Mouse (Mus musculus): ENCODE results near the gene Fbxo4. TPM values are rescaled to one million over a fixed set of nuclear protein-coding genes. Genes with fewer than 3 reads are reported as not detected.

Fbxo4 gene
- polyA plus RNA-seq, 1 experiment from 2014 or later, result 6.5 TPM

DNA sequence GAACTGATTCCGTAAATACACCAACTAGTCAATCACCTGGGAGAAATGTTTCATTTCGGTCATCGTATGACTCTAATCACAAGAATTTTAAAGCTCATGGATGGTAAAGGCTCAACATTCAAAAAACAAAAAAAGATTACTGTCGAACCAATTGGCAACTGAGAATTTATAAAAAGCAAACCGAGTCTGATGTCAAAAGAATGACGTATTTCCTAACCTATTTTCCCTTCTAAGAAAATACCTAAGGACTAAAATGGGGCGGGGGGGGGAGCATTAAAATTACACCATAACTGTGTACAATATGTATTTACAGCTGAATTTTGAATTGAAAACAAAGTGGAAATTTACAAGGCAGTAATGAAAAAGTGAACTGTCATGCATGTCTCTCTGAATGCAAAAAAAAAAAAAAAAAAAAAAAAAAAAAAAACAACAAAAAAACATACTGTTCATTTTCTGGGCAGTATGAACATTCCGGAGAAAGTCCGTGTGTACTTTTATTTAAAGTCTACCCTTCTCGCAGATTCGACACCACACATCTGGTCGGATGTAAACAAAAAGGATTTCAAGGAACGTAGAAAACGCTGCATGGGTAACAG, 15.6 kb upstream of the Fbxo4 start:
- DNase-seq (ENCODE audit: low spot score) (no peak), ATAC-seq (replicated peaks; ENCODE audit: low FRiP score) (no peak)
- peak overlapping the region; percentile 43 for H3K4me2 ChIP-seq (ENCODE audit: low read depth, low read length, severe bottlenecking)
- peak overlapping the region; percentile 77 for H3K9ac ChIP-seq (ENCODE audit: low read length)
- WGBS, result 27% methylated on average over 14 of the region's 14 CpGs
- H3K27me3 ChIP-seq (ENCODE audit: control insufficient read depth, insufficient read depth, low read length), result no peaks in the 10 kb centered on the region
- no peaks in the 10 kb centered on the region for H3K9me3 ChIP-seq (ENCODE audit: control insufficient read depth, low read length)
- no peaks in the 10 kb centered on the region for H3K4me1 ChIP-seq (replicated peaks; ENCODE audit: control insufficient read depth, insufficient read depth, low read length)
- H3K27ac ChIP-seq (ENCODE audit: low read depth, low read length), result peak overlapping the region; percentile 80
- H3K36me3 ChIP-seq (ENCODE audit: control insufficient read depth, insufficient read depth, low read length), result no peaks in the 10 kb centered on the region; the same call in 1 of the 2 replicates
- peak overlapping the region; percentile 72 for H3K4me3 ChIP-seq (ENCODE audit: low read depth, low read length)

DNA sequence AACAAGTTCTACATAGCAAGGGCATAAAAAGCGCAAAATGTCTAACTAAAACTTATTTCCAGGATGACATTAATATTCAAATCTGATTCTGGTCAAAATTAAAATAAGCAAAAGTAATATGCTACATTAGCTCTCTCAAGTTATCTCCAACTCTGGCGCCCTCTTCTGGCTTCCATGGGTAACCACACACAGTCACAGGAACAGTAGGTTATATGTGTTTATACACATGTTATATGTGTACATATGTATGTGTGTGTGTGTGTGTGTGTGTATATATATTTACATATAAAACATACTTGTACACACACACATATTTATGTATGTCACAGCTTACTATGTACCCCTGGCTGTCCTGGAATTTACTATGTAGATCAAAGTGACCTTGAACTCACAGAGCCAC, 8.6 kb upstream of the Fbxo4 start:
- Histone ChIP-seq H3K4me1 (replicated peaks; ENCODE audit: control insufficient read depth, insufficient read depth, low read length) (no peaks in the 10 kb centered on the region), H3K27me3 (ENCODE audit: control insufficient read depth, insufficient read depth, low read length) (no peaks in the 10 kb centered on the region), H3K9me3 (ENCODE audit: control insufficient read depth, low read length) (no peaks in the 10 kb centered on the region), H3K4me2 (ENCODE audit: low read depth, low read length, severe bottlenecking) (no peak overlapping the region), H3K27ac (ENCODE audit: low read depth, low read length) (no peak overlapping the region), H3K4me3 (ENCODE audit: low read depth, low read length) (no peak overlapping the region), H3K9ac (ENCODE audit: low read length) (no peak overlapping the region), H3K36me3 (ENCODE audit: control insufficient read depth, insufficient read depth, low read length) (peaks cover 9% of the 10 kb centered on the region; the same call in 1 of the 2 replicates)
- 61% methylated on average over 2 of the region's 2 CpGs for WGBS
- ATAC-seq (replicated peaks; ENCODE audit: low FRiP score), result no peak
- peak; percentile 51 for DNase-seq (ENCODE audit: low spot score)

DNA sequence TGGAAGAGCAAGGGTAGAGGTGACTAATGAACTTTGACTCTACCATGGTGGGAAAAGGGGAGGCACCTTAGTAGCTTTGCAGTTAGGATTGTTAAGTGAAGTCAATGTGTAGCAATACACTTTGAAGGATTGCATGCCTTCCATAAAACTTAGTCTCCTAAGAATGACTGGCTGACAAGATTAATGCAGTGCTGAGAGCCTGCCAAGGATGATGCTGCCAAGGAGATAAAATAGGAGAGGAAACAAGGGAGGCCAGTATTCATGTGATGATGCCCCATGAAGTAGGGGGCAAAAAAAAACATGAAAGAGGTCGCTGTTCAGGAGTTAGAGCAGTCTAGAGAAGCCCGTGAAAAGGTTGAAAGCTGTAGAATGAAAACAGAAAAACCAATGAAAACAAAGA, 5.5 kb upstream of the Fbxo4 start:
- Histone ChIP-seq H3K4me1 (replicated peaks; ENCODE audit: control insufficient read depth, insufficient read depth, low read length) (no peaks in the 10 kb centered on the region), H3K9me3 (ENCODE audit: control insufficient read depth, low read length) (no peaks in the 10 kb centered on the region), H3K9ac (ENCODE audit: low read length) (no peak overlapping the region), H3K27me3 (ENCODE audit: control insufficient read depth, insufficient read depth, low read length) (no peaks in the 10 kb centered on the region), H3K4me2 (ENCODE audit: low read depth, low read length, severe bottlenecking) (no peak overlapping the region), H3K36me3 (ENCODE audit: control insufficient read depth, insufficient read depth, low read length) (peaks cover 9% of the 10 kb centered on the region; the same call in 1 of the 2 replicates), H3K4me3 (ENCODE audit: low read depth, low read length) (no peak overlapping the region), H3K27ac (ENCODE audit: low read depth, low read length) (no peak overlapping the region)
- DNase-seq (ENCODE audit: low spot score) (no peak), ATAC-seq (replicated peaks; ENCODE audit: low FRiP score) (no peak)
- WGBS, result 85% methylated on average over 2 of the region's 2 CpGs

DNA sequence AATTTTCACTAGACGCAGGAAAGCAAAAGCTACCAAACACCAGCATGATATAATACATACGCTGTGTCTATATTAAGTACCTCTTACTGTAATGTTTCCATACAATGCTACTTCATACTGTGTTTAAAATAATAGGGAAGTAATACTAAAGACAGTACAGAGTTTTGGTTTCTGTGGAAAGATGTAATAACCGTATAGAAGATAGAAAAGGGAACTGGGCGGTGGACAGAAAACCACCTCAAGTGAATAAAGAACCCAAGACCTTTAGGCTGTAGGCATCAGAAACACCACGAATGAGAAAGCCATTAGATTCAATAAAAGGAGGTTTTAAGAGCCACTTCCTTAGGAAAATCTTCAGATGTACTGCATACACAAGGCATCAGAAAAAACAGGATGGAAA, 3.4 kb upstream of the Fbxo4 start:
- Histone ChIP-seq H3K9ac (ENCODE audit: low read length) (no peak overlapping the region), H3K27me3 (ENCODE audit: control insufficient read depth, insufficient read depth, low read length) (no peaks in the 10 kb centered on the region), H3K4me1 (replicated peaks; ENCODE audit: control insufficient read depth, insufficient read depth, low read length) (no peaks in the 10 kb centered on the region), H3K4me3 (ENCODE audit: low read depth, low read length) (no peak overlapping the region), H3K9me3 (ENCODE audit: control insufficient read depth, low read length) (no peaks in the 10 kb centered on the region), H3K36me3 (ENCODE audit: control insufficient read depth, insufficient read depth, low read length) (peaks cover 2% of the 10 kb centered on the region; the same call in 1 of the 2 replicates), H3K27ac (ENCODE audit: low read depth, low read length) (no peak overlapping the region), H3K4me2 (ENCODE audit: low read depth, low read length, severe bottlenecking) (no peak overlapping the region)
- WGBS, result 94% methylated on average over 5 of the region's 5 CpGs
- no peak for DNase-seq (ENCODE audit: low spot score)
- ATAC-seq (replicated peaks; ENCODE audit: low FRiP score), result no peak

DNA sequence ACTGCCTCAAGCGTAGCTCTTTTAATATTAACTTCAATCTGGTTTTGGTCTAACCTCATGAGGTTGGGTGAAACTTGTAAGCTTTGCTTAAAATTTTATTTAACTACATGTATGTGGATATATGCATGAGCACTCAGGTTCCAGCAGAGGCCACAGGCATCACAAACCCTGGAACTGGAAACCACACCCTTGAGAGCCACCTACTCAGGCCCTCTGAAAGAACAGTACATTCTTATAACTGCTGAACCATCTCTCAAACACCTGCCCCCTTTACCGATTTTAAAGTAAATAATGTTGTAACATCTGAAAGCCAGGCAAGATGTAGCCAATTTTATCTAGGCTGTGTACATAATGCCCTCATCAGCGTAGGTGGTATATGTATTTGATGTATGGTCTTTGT, 498 bp upstream of the Fbxo4 start:
- H3K9ac ChIP-seq (ENCODE audit: low read length), result peak overlapping the region; percentile 94
- H3K9me3 ChIP-seq (ENCODE audit: control insufficient read depth, low read length), result no peaks in the 10 kb centered on the region
- H3K4me2 ChIP-seq (ENCODE audit: low read depth, low read length, severe bottlenecking), result no peak overlapping the region; the same call in 1 of the 2 replicates
- no peak for DNase-seq (ENCODE audit: low spot score)
- no peaks in the 10 kb centered on the region for H3K4me1 ChIP-seq (replicated peaks; ENCODE audit: control insufficient read depth, insufficient read depth, low read length)
- H3K4me3 ChIP-seq (ENCODE audit: low read depth, low read length), result peak overlapping the region; percentile 61; the same call in 1 of the 2 replicates
- ATAC-seq (replicated peaks; ENCODE audit: low FRiP score), result no peak
- H3K27ac ChIP-seq (ENCODE audit: low read depth, low read length), result peak overlapping the region; percentile 79; the same call in 1 of the 2 replicates
- H3K36me3 ChIP-seq (ENCODE audit: control insufficient read depth, insufficient read depth, low read length), result no peaks in the 10 kb centered on the region
- WGBS, result 86% methylated on average over 3 of the region's 3 CpGs
- H3K27me3 ChIP-seq (ENCODE audit: control insufficient read depth, insufficient read depth, low read length), result no peaks in the 10 kb centered on the region

DNA sequence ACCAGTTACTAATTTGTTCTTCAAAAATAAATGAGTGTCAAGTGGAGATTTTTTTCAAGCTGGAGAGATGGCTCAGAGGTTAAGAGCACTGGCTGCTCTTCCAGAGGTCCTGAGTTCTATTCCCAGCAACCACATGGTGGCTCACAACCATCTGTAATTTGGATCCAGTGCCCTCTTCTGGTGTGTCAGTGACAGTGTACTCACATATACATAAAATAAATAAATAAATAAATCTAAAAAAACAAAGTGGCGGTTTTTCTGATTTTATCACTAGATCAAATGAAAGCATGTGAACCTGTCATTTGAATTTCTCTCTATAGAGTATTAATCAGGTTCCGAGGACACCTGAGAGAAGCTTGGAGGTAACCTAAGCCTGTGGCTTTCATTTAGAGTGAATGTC, 1.1 kb downstream of the Fbxo4 start:
- Histone ChIP-seq H3K9me3 (ENCODE audit: control insufficient read depth, low read length) (no peaks in the 10 kb centered on the region), H3K27me3 (ENCODE audit: control insufficient read depth, insufficient read depth, low read length) (no peaks in the 10 kb centered on the region), H3K4me2 (ENCODE audit: low read depth, low read length, severe bottlenecking) (no peak overlapping the region), H3K4me1 (replicated peaks; ENCODE audit: control insufficient read depth, insufficient read depth, low read length) (no peaks in the 10 kb centered on the region), H3K36me3 (ENCODE audit: control insufficient read depth, insufficient read depth, low read length) (no peaks in the 10 kb centered on the region), H3K9ac (ENCODE audit: low read length) (no peak overlapping the region), H3K4me3 (ENCODE audit: low read depth, low read length) (no peak overlapping the region), H3K27ac (ENCODE audit: low read depth, low read length) (no peak overlapping the region)
- 91% methylated on average over 2 of the region's 2 CpGs for WGBS
- ATAC-seq (replicated peaks; ENCODE audit: low FRiP score) (peak; percentile 21; the same call in 1 of the 2 replicates), DNase-seq (ENCODE audit: low spot score) (no peak)

DNA sequence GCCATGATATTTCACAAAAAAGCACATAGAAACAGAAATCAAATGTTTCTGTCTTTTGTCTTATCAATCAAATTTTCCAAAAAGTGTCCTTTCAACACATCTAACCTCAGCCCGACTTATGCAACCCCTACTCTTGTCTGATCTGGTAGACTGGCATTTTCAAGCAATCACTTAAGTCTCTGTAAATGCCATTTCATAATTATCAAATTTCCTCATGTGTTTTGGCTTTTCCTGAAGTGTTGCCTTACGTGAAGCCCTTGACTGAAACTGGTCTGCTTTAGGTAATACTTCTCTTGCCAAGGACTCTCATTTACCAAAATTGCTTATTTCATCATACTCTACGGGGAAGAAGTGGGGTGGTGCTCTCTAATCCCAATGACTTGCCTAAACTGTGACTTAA, 6.1 kb downstream of the Fbxo4 start:
- Histone ChIP-seq H3K27me3 (ENCODE audit: control insufficient read depth, insufficient read depth, low read length) (no peaks in the 10 kb centered on the region), H3K27ac (ENCODE audit: low read depth, low read length) (no peak overlapping the region), H3K9me3 (ENCODE audit: control insufficient read depth, low read length) (no peaks in the 10 kb centered on the region), H3K9ac (ENCODE audit: low read length) (no peak overlapping the region), H3K4me2 (ENCODE audit: low read depth, low read length, severe bottlenecking) (no peak overlapping the region), H3K36me3 (ENCODE audit: control insufficient read depth, insufficient read depth, low read length) (no peaks in the 10 kb centered on the region), H3K4me3 (ENCODE audit: low read depth, low read length) (no peak overlapping the region), H3K4me1 (replicated peaks; ENCODE audit: control insufficient read depth, insufficient read depth, low read length) (no peaks in the 10 kb centered on the region)
- 91% methylated on average over 3 of the region's 3 CpGs for WGBS
- DNase-seq (ENCODE audit: low spot score), result no peak
- ATAC-seq (replicated peaks; ENCODE audit: low FRiP score), result no peak

DNA sequence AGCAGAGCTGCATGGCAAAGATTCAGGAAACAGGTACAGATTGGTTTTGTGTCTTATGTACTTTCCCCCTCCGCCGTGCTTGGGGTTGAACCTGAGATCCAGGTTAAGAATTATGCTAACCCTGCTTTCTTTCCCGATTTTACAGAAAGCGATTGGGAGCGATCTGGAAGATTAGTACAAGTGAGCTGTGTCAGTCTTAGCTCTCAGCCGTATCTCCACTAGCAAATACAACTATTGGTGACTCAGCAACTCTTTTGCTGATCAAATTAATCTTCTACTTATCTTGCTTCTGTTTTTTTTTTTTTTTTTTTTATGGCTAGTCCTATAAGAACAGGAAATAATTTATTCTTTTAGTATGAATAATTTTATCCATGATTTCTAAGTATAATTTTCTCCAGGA, 9.2 kb downstream of the Fbxo4 start:
- Histone ChIP-seq H3K9ac (ENCODE audit: low read length) (no peak overlapping the region), H3K27ac (ENCODE audit: low read depth, low read length) (no peak overlapping the region), H3K9me3 (ENCODE audit: control insufficient read depth, low read length) (no peaks in the 10 kb centered on the region), H3K27me3 (ENCODE audit: control insufficient read depth, insufficient read depth, low read length) (no peaks in the 10 kb centered on the region), H3K4me1 (replicated peaks; ENCODE audit: control insufficient read depth, insufficient read depth, low read length) (no peaks in the 10 kb centered on the region), H3K4me3 (ENCODE audit: low read depth, low read length) (no peak overlapping the region), H3K4me2 (ENCODE audit: low read depth, low read length, severe bottlenecking) (no peak overlapping the region), H3K36me3 (ENCODE audit: control insufficient read depth, insufficient read depth, low read length) (no peaks in the 10 kb centered on the region)
- no peak for DNase-seq (ENCODE audit: low spot score)
- 95% methylated on average over 6 of the region's 6 CpGs for WGBS
- no peak for ATAC-seq (replicated peaks; ENCODE audit: low FRiP score)

DNA sequence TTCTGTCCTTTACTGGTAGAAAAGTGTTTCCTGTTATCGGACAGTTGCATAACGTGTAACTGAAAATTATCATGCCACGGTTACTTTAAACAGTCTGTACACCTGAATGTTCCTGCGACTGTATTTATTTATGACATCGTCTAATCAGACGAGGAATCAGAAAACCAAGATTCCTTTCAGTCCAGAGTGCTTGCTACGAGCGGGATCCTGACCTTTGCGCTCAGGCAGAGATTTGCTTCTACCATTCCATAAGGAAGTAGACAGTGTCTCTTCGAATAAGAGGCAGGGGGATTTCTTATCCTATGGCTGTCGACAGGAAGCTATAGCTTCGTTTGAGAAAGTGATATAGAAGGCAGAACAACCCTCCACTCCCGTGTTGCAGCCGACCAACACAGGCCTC, 9.6 kb downstream of the Fbxo4 start:
- Histone ChIP-seq H3K27me3 (ENCODE audit: control insufficient read depth, insufficient read depth, low read length) (no peaks in the 10 kb centered on the region), H3K4me1 (replicated peaks; ENCODE audit: control insufficient read depth, insufficient read depth, low read length) (no peaks in the 10 kb centered on the region), H3K4me2 (ENCODE audit: low read depth, low read length, severe bottlenecking) (no peak overlapping the region), H3K4me3 (ENCODE audit: low read depth, low read length) (no peak overlapping the region), H3K9ac (ENCODE audit: low read length) (no peak overlapping the region), H3K27ac (ENCODE audit: low read depth, low read length) (no peak overlapping the region), H3K36me3 (ENCODE audit: control insufficient read depth, insufficient read depth, low read length) (no peaks in the 10 kb centered on the region), H3K9me3 (ENCODE audit: control insufficient read depth, low read length) (no peaks in the 10 kb centered on the region)
- DNase-seq (ENCODE audit: low spot score), result no peak
- WGBS, result 90% methylated on average over 14 of the region's 14 CpGs
- no peak for ATAC-seq (replicated peaks; ENCODE audit: low FRiP score)

Data from forebrain, embryonic 11.5 days (tissue).